Mouse (Mus musculus) cortical plate, adult 2 months (tissue): Measurements from ENCODE around the gene Banf1. TPM values are rescaled to one million over a fixed set of nuclear protein-coding genes. Genes with fewer than 3 reads are reported as not detected.

Experiments
- H3K27ac ChIP-seq: fragments of 200-500 bp; 2 replicates; pipeline ENCODE4 v1.5.1; 2012; ENCODE audit warnings: low read length, control low read depth, inconsistent platforms; ENCODE audit not compliant: insufficient read depth
- H3K4me1 ChIP-seq: fragments of 200-500 bp; 2 replicates; pipeline ENCODE4 v1.6.1; 2011; ENCODE audit warnings: low read length; ENCODE audit not compliant: control insufficient read depth, insufficient read depth
- H3K4me3 ChIP-seq: fragments of 200-500 bp; 2 replicates; pipeline ENCODE4 v1.5.1; 2011; ENCODE audit warnings: mild to moderate bottlenecking, low read length, control low read depth; ENCODE audit not compliant: insufficient read depth
- CTCF ChIP-seq: fragments of 200-500 bp; IDR thresholded peaks from 2 replicates; pipeline ENCODE4 v1.5.1; 2011; ENCODE audit warnings: mild to moderate bottlenecking, control low read depth, low read length; ENCODE audit not compliant: insufficient read depth; ENCODE audit errors: extremely low read depth
- POLR2A ChIP-seq: fragments of 200-500 bp; IDR thresholded peaks from 2 replicates; pipeline ENCODE4 v1.6.1; 2011; ENCODE audit warnings: mild to moderate bottlenecking, low read length, control low read depth; ENCODE audit not compliant: insufficient read depth; ENCODE audit errors: extremely low read depth
- polyA plus RNA-seq: library from polyadenylated mRNA; depleted of rRNA; stranded (reverse); fragments of >200 nt; gene quantifications from 2 replicates; pipeline ENCODE4 v1.2.3, GENCODE M21; 2012

Gene Banf1
- polyA plus RNA-seq, 1 experiment, result 104 TPM

DNA sequence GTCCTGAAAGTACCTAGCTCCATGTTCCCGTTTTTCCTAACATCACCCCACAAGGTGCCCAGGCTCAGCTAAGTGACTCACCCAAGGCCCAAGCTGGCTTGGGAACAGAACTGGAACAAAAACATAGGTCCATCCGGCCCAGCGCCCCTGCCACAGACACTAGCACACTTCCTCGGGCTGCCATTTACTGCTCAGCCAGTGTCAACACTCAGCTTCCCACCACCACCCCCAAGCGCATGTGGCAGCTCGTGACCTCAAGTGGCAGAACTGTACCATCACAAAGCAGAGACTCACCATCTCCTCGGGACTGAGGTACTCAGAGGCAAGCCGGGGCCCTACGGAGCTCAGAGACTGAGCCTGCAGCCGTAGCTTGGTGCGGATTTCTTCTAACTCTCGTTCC, 16.4 kb upstream of the Banf1 start:
- TF ChIP-seq POLR2A (no peak), CTCF (no peak)
- peaks cover 1% of the 10 kb centered on the region; the same call in 1 of the 2 replicates for H3K4me1 ChIP-seq
- no peak overlapping the region for H3K4me3 ChIP-seq
- no peak overlapping the region for H3K27ac ChIP-seq

DNA sequence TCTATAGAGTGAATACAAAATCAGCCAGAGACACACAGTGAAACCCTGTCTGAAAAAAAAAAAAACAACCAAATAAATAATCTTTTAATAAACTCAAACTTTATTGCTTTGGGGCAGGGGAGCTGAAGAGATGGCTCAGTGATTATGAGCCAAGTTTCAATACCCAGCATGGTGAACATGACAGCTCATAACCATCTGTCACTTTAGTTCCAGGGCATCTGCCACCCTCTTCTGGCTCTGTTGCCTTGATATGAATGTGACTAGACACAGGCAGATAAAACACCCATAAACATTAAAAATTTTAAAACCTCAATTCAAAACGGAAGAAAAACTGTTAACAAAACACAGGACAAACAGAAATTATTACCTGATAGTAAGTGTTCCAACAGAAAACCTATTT, 10.5 kb upstream of the Banf1 start:
- no peaks in the 10 kb centered on the region for H3K4me1 ChIP-seq
- TF ChIP-seq POLR2A (no peak), CTCF (no peak)
- H3K4me3 ChIP-seq, result no peak overlapping the region
- no peak overlapping the region for H3K27ac ChIP-seq

GRCm38 (mm10) chr19:5374748-5375147, 7.8 kb upstream of the Banf1 start:
- Histone ChIP-seq H3K27ac (no peak overlapping the region), H3K4me1 (no peaks in the 10 kb centered on the region), H3K4me3 (no peak overlapping the region)
- no peak for TF ChIP-seq POLR2A
- no peak for TF ChIP-seq CTCF

- TF ChIP-seq POLR2A (no peak), CTCF (no peak)
- Histone ChIP-seq H3K4me1 (no peaks in the 10 kb centered on the region), H3K4me3 (no peak overlapping the region), H3K27ac (no peak overlapping the region)
Observed at GRCm38 (mm10) chr19:5374177-5374576, 7.2 kb upstream of the Banf1 start.

DNA sequence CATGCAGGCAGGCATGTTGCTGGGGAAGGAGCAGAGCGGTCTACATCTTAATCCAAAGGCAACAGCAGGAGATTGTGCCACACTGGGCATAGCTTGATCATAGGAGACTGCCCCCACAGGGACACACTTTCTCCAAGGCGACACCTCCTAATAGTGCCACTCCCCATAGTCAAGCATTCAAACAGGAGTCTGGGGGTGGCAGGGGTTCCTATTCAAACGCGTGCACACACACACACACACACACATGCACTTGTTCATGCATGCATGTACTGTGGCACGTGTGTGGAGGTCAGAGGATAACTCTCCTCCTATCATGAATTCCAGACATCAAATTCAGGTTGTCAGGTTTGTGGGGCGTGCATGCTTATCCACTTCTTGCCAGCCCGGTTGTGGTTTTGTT, 5.8 kb upstream of the Banf1 start:
- Histone ChIP-seq H3K4me3 (no peak overlapping the region), H3K27ac (no peak overlapping the region), H3K4me1 (no peaks in the 10 kb centered on the region)
- TF ChIP-seq CTCF (no peak), POLR2A (no peak)

DNA sequence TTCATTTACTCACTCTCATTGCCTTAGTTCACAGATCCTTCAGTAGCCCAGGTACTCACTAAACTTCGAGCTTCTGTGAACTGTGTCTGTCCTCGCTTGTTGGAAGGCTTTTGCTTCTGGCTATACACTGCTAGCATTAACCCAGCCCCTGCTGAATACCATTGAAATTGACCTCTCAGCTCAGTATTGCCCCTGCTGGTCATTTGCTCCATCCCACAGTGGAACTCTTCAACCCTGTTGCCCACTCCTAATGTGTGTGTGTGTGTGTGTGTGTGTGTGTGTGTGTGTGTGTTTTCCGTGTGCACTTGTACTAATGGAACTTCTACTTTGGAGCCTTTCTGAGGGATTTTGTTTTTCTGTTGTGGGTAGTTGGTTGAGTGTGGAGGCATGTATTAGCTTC, 4.0 kb upstream of the Banf1 start:
- H3K4me3 ChIP-seq, result no peak overlapping the region
- H3K4me1 ChIP-seq, result peaks cover 2% of the 10 kb centered on the region; the same call in 1 of the 2 replicates
- TF ChIP-seq CTCF (no peak), POLR2A (no peak)
- H3K27ac ChIP-seq, result no peak overlapping the region

DNA sequence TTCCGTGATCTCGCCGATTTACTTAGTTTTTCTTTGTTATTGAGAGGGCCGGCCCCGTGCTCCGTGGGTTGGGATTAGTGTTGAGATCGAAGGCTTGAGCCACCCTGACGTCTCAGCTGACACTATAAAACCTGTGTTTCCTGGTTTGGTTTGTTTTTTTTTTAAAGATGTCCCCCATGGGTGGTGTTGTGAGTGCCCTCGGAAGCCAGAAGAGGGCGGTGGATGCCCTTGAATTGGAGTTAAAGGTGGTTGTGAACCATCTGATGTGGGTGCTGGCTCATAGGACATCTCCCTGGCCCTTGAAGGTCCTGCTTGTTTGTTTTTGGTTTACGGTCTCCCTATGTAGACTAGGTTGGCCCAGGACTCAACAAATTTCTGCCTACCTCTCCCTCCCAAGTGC, 487 bp upstream of the Banf1 start:
- H3K4me1 ChIP-seq, result peaks cover 2% of the 10 kb centered on the region; the same call in 1 of the 2 replicates
- H3K27ac ChIP-seq, result no peak overlapping the region
- TF ChIP-seq POLR2A (no peak), CTCF (no peak)
- H3K4me3 ChIP-seq, result peak overlapping the region; percentile 96

GRCm38 (mm10) chr19:5366175-5367052, 554 bp downstream of the Banf1 start, which contains the start of gene Eif1ad:
Gene Eif1ad (plus strand): TSS chr19:5366741.
- TF ChIP-seq POLR2A (peak; percentile 49; the same call in 1 of the 2 replicates), CTCF (no peak)
- peaks cover 2% of the 10 kb centered on the region; the same call in 1 of the 2 replicates for H3K4me1 ChIP-seq

GRCm38 (mm10) chr19:5365751-5366150, 1.2 kb downstream of the Banf1 start:
- TF ChIP-seq POLR2A (no peak), CTCF (no peak)
- peaks cover 2% of the 10 kb centered on the region; the same call in 1 of the 2 replicates for H3K4me1 ChIP-seq
- no peak overlapping the region for H3K27ac ChIP-seq
- H3K4me3 ChIP-seq, result peak overlapping the region; percentile 96

More at GRCm38 (mm10) chr19:5366175-5367052, 554 bp downstream of the Banf1 start, which contains the start of gene Eif1ad:
- Histone ChIP-seq H3K27ac (peak within 1 kb of the TSS; percentile 69), H3K4me3 (peak within 1 kb of the TSS; percentile 96)

DNA sequence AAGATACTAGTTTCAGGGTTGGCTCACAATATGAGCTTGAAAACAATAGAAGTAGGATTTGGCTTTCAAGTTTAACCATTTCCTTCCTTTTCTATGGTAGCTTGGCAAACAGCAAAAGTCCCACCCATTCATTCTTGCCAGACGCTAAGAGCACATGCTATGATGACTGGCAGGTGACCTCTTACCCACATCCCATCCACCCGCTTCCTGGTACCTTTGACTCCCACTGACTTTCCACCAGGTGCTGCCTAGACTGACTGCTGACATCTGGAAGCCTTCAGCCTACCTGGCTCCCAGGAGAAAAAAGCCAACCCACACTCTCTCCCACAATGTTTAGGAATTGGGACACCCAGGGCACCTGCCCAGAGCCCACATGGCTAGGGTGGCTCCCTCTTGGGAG, 2.8 kb downstream of the Banf1 start:
- Histone ChIP-seq H3K27ac (no peak overlapping the region), H3K4me1 (peaks cover 2% of the 10 kb centered on the region; the same call in 1 of the 2 replicates), H3K4me3 (no peak overlapping the region)
- TF ChIP-seq POLR2A, result no peak
- TF ChIP-seq CTCF, result no peak

GRCm38 (mm10) chr19:5362186-5362585, 4.8 kb downstream of the Banf1 start:
- TF ChIP-seq CTCF (no peak), POLR2A (no peak)
- Histone ChIP-seq H3K4me3 (no peak overlapping the region), H3K27ac (no peak overlapping the region), H3K4me1 (no peaks in the 10 kb centered on the region)
